Mouse (Mus musculus): ENCODE measurements around the gene Snai3. TPM values are rescaled to one million over a fixed set of nuclear protein-coding genes. Genes with fewer than 3 reads are reported as not detected.
A peak's percentile ranks its signal among the peaks of the same experiment; 100 is the strongest.

Snai3 gene
- not detected in 2 replicates for polyA plus RNA-seq (2012; ENCODE audit: insufficient read depth, insufficient read length, missing spikeins)

DNA sequence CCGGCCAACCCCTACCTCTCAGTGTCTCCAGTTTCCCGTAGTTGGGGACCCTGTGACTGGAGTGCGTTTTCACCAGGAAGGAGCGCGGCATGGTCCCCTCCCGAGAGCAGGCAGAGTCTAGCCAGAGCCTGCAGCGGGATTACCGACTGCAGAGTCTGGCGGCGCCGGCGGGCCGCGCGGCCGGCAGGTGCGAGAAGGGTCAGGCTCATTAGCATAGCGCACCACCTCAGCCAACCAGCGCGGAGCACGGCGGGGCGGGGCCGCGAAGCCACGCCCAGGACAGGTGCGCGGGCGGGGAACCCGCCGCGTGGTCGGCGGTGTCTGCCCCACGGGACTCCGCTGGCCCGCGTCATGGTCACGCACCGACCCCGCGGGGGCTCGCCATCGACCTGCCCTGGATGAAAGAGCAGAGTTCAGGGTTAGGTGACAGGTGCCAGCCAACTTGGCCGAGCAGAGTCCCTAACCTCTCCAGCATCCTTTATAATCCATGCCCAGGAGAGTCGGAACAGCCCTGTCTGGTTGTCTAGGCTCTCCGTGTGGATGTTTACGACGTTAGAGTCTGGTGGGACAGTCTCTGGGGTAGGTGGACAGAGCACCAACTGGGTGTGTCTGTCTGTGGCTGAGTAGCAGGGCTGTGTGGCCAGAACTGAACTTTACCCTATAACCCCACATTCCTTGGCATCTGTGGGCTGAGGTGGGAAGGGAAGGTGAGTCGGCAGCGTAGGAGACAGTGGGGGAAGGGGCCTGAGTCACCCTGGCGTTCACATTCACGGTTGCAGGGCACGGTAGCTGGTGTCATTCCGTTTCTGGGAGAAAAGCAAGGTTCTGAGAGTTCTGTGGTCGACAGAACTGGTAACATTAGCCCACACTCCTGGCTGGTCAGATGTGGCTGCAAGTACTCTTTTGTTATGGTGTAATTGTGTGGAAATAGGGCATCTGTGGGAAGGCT lies at the start of gene Snai3:
Snai3 (minus strand) TSS at position 210 of the 949 bp plus-strand sequence.
- H3K27ac ChIP-seq (replicated peaks; ENCODE audit: low read depth, low read length), result no peak within 1 kb of the TSS
- peak within 1 kb of the TSS; percentile 19 for H3K4me3 ChIP-seq (ENCODE audit: insufficient read depth, low read depth, low read length)
- H3K4me1 ChIP-seq (ENCODE audit: control insufficient read depth, insufficient read depth, insufficient read length, low read length), result peaks cover 20% of the 10 kb centered on the region

DNA sequence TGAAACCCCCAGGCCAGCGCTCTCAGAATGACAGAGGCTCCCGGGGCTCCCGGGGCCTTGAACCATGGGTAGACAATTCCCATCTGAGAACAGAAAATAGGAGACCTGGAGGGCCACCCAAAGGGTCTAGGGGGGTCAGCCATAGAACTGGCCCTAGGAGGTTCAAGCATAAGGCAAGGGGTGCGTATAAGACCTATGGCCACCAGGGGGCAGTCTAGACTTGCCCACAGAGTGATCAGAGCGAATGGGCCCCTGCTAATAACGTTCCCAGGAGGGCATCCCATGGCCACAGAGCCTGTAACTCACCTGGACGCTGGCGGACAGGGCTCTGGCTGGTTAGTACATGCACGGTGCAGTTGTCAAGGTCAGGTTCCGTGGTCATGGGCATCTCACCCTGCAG lies 40.3 kb upstream of the Snai3 start:
- Histone ChIP-seq H3K4me3 (ENCODE audit: insufficient read depth, low read depth, low read length) (no peak overlapping the region), H3K27ac (replicated peaks; ENCODE audit: low read depth, low read length) (no peak overlapping the region), H3K4me1 (ENCODE audit: control insufficient read depth, insufficient read depth, insufficient read length, low read length) (no peaks in the 10 kb centered on the region; the same call in 1 of the 2 replicates)

DNA sequence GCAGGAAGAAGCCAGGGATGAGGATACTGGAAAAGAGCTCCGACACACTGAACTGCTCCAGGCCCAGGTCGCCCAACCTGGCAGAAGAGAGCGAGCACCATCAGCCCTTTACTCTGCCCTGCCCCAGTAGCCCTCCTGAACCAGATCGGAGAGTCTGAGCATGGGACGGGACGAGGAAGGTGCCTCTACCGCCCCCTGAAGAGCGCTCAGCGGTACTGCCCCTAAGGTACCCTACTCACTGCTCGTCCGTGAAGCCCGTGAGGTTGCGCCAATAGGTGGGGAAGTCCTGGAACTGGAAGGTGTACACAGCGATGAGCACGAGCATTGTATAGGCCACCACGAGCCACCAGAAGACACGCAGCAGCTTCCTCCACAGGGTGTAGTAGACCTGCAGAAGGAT lies 37.4 kb upstream of the Snai3 start:
- H3K4me3 ChIP-seq (ENCODE audit: insufficient read depth, low read depth, low read length), result no peak overlapping the region
- peak overlapping the region; percentile 79; the same call in 1 of the 2 replicates for H3K27ac ChIP-seq (replicated peaks; ENCODE audit: low read depth, low read length)
- no peaks in the 10 kb centered on the region; the same call in 1 of the 2 replicates for H3K4me1 ChIP-seq (ENCODE audit: control insufficient read depth, insufficient read depth, insufficient read length, low read length)

DNA sequence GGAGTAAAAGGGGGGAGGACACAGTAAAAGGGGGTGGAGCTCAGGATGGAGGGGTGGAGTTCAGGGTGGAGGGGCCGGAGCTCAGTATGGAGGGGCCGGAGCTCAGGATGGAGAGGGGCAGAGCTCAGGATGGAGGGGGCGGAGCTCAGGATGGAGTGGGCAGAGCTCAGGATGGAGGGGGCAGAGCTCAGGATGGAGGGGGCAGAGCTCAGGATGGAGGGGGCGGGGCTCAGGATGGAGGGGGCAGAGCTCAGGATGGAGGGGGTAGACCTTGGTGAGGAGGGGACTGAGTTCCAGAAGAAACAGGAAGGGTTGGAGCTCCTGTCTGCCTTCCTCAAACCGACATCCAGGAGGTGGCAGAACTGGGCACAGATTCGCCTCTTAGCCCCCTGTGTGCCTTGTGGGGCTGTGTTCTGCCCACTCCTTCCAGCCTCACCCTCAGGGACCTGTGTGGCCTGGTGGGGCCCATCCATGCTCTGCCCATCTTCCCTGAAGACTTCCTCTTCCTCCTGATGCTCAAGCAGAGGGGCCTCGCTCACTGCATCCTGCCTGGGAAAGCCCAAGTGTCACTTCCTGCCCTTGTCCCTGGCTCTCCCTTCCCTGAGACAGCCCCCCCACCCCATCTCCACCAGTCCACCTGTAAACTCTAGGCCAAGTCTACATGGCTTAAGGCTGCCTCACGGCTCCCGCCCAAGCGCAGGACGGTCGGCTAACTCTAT lies 36.6 kb upstream of the Snai3 start:
- Histone ChIP-seq H3K4me3 (ENCODE audit: insufficient read depth, low read depth, low read length) (no peak overlapping the region), H3K4me1 (ENCODE audit: control insufficient read depth, insufficient read depth, insufficient read length, low read length) (no peaks in the 10 kb centered on the region; the same call in 1 of the 2 replicates), H3K27ac (replicated peaks; ENCODE audit: low read depth, low read length) (peak overlapping the region; percentile 79)

DNA sequence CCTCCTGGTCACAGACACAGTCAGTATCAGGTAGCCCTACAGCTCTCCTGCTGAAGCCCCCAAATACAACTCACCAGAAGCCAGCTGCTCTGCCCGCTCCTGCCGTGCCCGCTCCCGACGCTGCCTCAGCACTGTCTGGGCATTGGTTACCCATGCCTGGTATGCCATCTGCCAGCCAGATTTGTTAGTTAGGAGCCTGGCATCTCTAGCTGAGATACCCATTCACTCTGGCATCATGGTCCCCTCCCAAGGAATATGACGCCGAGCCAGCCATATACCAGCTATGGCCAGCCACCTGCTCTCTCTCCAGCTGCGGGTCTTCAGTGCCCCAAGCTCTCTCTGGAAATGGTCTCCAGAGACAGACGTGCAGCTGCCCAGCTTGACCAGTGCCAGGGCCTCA lies 27.9 kb upstream of the Snai3 start:
- Histone ChIP-seq H3K4me1 (ENCODE audit: control insufficient read depth, insufficient read depth, insufficient read length, low read length) (no peaks in the 10 kb centered on the region), H3K27ac (replicated peaks; ENCODE audit: low read depth, low read length) (no peak overlapping the region), H3K4me3 (ENCODE audit: insufficient read depth, low read depth, low read length) (no peak overlapping the region)

DNA sequence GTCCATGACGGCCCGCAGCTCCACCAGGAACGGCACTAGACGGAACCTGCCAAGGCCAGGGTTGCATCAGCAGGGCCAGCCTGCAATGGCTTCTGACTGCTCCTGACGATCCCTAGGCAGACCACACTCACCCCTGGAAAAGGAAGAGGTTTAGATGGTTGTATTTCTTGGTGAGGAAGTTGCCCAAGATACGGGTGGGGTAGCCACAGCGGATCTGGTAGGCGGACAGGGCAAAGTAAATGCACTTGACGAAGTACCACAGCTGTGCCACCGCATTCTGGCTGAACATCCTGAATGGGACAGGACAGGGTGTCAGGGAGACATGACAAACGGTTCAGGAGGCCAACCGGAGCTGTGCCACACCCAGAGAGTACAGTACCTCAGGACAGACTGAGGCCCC lies 24.3 kb upstream of the Snai3 start:
- H3K4me1 ChIP-seq (ENCODE audit: control insufficient read depth, insufficient read depth, insufficient read length, low read length), result no peaks in the 10 kb centered on the region
- H3K4me3 ChIP-seq (ENCODE audit: insufficient read depth, low read depth, low read length), result no peak overlapping the region
- H3K27ac ChIP-seq (replicated peaks; ENCODE audit: low read depth, low read length), result no peak overlapping the region

DNA sequence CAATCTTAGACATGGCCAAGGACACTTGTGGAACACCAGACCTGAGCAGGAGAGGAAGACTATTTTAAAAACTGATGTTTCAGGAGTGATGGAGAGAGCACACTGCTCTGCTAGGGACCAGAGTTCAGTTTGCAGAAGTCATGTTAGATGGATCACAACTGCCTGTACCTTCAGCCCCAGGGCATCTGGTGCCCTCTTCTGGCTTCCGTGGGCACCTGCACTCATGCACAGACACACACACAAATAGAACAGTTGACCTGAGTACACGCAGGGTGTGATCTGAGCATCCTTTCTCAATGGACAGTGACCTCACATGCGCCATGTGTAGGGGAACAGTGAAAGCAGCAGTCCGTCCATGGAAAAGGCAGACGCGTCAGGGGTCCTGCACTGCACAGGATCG lies 23.3 kb upstream of the Snai3 start:
- H3K4me3 ChIP-seq (ENCODE audit: insufficient read depth, low read depth, low read length), result no peak overlapping the region

DNA sequence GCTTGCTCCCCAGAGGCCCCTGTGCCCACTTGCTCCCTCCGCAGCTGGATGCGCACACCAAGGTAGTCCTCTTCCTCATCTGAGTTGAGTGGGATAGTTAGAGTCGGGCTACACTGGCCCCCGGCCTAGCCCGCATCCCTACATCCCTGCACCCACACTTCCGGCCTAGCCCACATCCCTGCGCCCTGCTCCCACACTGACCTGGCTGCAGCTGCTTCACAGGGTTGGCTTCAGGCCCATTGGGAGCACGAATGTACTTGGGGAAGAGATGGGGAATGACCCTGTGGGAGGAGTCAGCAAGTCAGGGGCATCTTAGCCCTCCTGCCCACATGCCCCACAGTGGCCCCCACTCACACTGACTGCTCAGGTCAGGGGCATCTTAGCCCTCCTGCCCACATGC lies 21.9 kb upstream of the Snai3 start:
- Histone ChIP-seq H3K27ac (replicated peaks; ENCODE audit: low read depth, low read length) (no peak overlapping the region), H3K4me1 (ENCODE audit: control insufficient read depth, insufficient read depth, insufficient read length, low read length) (no peaks in the 10 kb centered on the region), H3K4me3 (ENCODE audit: insufficient read depth, low read depth, low read length) (no peak overlapping the region)

More for the DNA sequence above, 23.3 kb upstream of the Snai3 start:
- Histone ChIP-seq H3K4me1 (ENCODE audit: control insufficient read depth, insufficient read depth, insufficient read length, low read length) (no peaks in the 10 kb centered on the region), H3K27ac (replicated peaks; ENCODE audit: low read depth, low read length) (no peak overlapping the region)

DNA sequence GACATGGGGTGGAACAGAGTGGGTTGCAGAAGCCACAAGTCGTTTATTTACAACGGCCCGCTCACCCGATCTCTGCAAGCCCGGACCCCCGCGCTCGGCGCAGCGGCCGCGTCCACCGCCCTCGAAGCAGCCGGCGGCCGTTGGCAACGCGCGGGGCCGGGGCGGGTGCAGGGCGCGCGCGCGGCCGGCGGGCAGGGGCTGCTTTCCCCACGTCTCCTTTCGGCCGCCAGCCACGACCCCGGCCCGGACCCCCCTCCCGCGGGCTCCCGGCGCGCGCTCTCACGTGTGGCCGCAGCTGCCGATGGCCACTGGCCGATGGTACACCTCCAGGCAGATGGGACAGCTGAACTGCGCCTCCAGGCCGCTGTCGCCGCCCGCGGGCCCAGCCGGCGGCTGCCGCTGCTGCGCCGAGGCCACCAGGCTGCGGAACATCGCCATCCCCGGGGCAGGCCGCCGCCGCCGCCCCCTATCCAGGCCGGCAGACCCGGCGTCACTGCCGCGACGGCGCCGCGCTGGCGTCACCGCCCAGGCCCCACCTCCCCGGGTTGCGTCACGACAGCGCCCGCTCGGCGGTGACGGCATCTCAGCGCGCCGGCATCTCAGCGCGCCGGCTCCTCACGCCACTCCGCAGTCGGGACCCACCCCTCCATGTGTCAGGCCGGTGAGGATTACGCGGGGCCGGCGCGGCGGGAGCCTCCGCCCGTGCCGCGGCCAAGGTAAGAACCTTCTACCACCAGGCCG lies 15.2 kb upstream of the Snai3 start, which contains the start of the genes Rnf166 and Ctu2:
Rnf166 (minus strand) TSS at position 485 of the 741 bp plus-strand sequence.
Ctu2 (plus strand) TSS at position 564 of the 741 bp plus-strand sequence.
- H3K4me1 ChIP-seq (ENCODE audit: control insufficient read depth, insufficient read depth, insufficient read length, low read length), result no peaks in the 10 kb centered on the region; the same call in 1 of the 2 replicates
- peak within 1 kb of the TSS; percentile 71 for H3K27ac ChIP-seq (replicated peaks; ENCODE audit: low read depth, low read length)
- peak within 1 kb of the TSS; percentile 99 for H3K4me3 ChIP-seq (ENCODE audit: insufficient read depth, low read depth, low read length)

DNA sequence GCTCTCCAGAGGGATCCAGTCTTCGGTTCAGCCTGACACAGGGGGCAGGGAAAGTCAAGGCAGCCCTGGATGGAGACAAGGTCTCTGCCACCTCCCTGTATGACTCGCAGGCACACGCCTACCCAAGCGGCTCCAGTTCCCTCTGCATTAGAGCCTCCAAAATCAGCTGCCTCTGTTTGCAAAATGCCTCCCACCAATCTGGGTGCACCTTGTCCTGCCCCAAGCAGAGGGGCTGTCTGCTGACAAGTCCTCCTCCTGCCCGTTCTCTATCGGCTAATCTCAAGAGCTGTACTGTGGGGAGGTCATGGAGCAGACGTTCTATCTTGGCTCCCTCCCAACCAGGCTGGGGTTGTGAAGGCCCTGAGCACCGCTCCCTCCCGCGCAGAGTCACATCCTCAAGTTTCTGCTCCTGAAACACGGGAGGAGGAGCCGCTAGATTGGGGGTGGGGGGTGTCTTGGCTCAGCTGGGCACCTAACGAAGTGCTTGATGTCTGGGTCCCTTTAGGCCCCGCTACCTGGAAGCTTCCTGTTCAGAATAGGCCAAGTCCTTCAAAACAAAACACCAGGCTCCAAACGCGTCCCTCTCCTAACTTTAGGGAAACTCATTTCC lies 14.5 kb upstream of the Snai3 start:
- no peaks in the 10 kb centered on the region; the same call in 1 of the 2 replicates for H3K4me1 ChIP-seq (ENCODE audit: control insufficient read depth, insufficient read depth, insufficient read length, low read length)
- peak overlapping the region; percentile 99 for H3K4me3 ChIP-seq (ENCODE audit: insufficient read depth, low read depth, low read length)
- H3K27ac ChIP-seq (replicated peaks; ENCODE audit: low read depth, low read length), result peak overlapping the region; percentile 45

DNA sequence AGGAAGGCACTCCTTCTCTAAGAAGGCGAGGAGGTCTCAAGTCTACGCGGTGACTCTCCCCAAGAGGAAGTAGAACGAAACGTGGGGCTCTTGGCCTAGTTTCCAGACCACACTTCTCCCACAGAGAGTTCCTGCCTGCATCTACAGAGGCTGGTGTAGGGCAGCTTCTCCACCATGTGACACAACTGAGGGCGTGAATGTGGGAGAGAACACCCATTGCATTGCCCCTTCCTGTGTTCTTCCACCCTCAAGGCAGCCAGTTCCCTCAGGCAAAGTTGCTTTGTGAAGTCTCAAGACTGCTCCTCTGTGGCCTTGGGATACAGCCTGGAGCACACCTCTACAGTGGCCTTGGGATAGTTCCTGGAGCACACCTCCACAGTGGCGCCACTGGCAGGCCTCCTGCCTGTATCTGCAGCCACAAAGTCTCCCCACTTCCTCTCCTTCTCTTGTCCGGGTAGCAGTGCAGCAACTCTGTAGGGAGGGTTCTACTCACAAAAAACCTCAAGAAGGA lies 13.4 kb upstream of the Snai3 start:
- H3K4me3 ChIP-seq (ENCODE audit: insufficient read depth, low read depth, low read length), result no peak overlapping the region
- no peaks in the 10 kb centered on the region; the same call in 1 of the 2 replicates for H3K4me1 ChIP-seq (ENCODE audit: control insufficient read depth, insufficient read depth, insufficient read length, low read length)
- peak overlapping the region; percentile 24; the same call in 1 of the 2 replicates for H3K27ac ChIP-seq (replicated peaks; ENCODE audit: low read depth, low read length)

DNA sequence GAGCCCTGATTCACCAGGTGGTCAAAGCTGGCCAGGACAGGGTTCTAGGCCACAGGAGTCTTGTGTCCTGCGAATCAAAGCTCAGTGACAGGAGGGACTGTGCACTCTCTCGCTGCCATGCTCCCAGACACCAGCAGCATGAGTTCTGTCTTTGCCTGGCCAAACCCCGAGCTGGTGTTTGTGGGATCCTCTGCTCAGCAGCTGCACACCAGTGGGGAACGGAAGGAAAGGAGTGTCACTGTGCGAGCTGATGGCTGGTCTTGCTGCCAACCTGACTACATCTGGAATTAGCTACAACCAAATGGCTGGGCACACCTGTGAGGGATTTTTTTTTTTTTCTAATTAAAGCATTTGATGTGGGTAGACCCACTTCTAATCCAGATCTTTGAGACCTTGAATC lies 10.2 kb upstream of the Snai3 start:
- Histone ChIP-seq H3K4me1 (ENCODE audit: control insufficient read depth, insufficient read depth, insufficient read length, low read length) (no peaks in the 10 kb centered on the region; the same call in 1 of the 2 replicates), H3K4me3 (ENCODE audit: insufficient read depth, low read depth, low read length) (no peak overlapping the region), H3K27ac (replicated peaks; ENCODE audit: low read depth, low read length) (no peak overlapping the region)

DNA sequence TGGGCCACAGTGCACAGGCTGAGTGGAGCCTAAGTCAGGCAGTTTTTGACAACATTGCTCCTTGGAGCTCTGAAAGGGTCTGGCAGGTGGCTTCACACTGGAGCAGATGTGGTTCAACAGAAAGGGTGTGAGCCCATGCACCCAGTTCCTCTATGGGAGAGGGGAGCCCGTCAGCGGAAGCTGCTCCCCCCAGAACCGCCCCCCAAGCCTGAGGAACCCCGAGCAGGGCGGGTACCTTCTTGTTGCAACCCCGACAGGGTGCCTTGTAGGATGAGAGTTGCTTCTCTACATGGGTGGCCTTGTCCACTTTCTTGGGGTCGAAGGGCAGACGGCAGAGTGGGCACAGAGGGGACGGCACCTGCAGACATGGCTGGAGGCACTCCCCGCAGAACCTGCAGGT lies 9.4 kb upstream of the Snai3 start:
- Histone ChIP-seq H3K4me1 (ENCODE audit: control insufficient read depth, insufficient read depth, insufficient read length, low read length) (no peaks in the 10 kb centered on the region; the same call in 1 of the 2 replicates), H3K4me3 (ENCODE audit: insufficient read depth, low read depth, low read length) (no peak overlapping the region), H3K27ac (replicated peaks; ENCODE audit: low read depth, low read length) (no peak overlapping the region)

DNA sequence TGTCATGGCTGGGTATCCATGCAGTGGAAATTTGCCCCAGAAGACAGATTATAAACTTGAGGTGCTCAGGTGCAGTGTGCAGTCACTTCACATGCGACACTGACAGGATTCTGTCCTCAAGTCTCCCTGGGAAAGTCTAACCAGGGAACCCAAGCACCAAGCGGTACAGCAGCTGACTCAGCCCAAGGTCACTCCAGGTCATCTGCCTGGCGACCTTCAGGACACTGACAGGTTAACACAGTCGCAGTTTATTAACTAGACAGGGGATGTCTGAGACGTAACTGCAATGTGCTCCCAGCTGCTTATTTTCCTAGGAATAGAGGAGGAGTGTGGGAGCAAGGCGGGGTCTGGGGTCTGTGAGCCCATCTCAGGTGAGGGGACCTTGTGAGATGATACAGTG lies 8.9 kb upstream of the Snai3 start:
- no peak overlapping the region for H3K27ac ChIP-seq (replicated peaks; ENCODE audit: low read depth, low read length)
- no peaks in the 10 kb centered on the region for H3K4me1 ChIP-seq (ENCODE audit: control insufficient read depth, insufficient read depth, insufficient read length, low read length)
- no peak overlapping the region for H3K4me3 ChIP-seq (ENCODE audit: insufficient read depth, low read depth, low read length)

Data from brown adipose tissue, adult 24 weeks (tissue).